Comparison of ENCODE assay signal across 8 mouse cellular contexts in genomic region chr5:24578109-24578963, GRCm38 (mm10). TPM values are rescaled to one million over a fixed set of nuclear protein-coding genes. Genes with fewer than 3 reads are reported as not detected.
DNase-seq lines count a peak whose midpoint lies in the region; ATAC-seq and TF ChIP-seq lines count a peak whose summit lies in the region.

No protein-coding gene starts in this region.

- 61% methylated on average over 6 of the region's 6 CpGs for WGBS in heart, embryonic 12.5 days
- 73% methylated on average over 6 of the region's 6 CpGs for WGBS in hindbrain, embryonic 11.5 days

- peaks cover 23% of the 10 kb centered on the region for H3K36me3 ChIP-seq in heart, embryonic 12.5 days
- peaks cover 30% of the 10 kb centered on the region for H3K36me3 ChIP-seq in G1E (replicated peaks)
- peaks cover 1% of the 10 kb centered on the region for H3K36me3 ChIP-seq in hindbrain, embryonic 11.5 days (ENCODE audit: control insufficient read depth, insufficient read depth, low read length)

- H3K4me3 ChIP-seq in heart, embryonic 12.5 days = peak overlapping the region; percentile 84
- peak overlapping the region; percentile 88 for H3K4me3 ChIP-seq in G1E (ENCODE audit: low read depth, low read length)
- peak overlapping the region; percentile 79 for H3K4me3 ChIP-seq in hindbrain, embryonic 11.5 days (ENCODE audit: low read depth, low read length)

- DNase-seq in heart, adult 18-20 months = no peak
- DNase-seq in G1E (ENCODE audit: low spot score) = no peak
- peak; percentile 21 for DNase-seq in hindbrain, embryonic 11.5 days (ENCODE audit: low spot score)
- no peak for DNase-seq in adrenal gland, adult (ENCODE audit: inconsistent age in 2 of 2, low spot score in 1 of 2)
- DNase-seq in left cerebral cortex, postnatal 25 days (ENCODE audit: low spot score in 2 of 2) = no peak
- no peak for DNase-seq in right cerebral cortex, adult 18-20 months

- ATAC-seq in heart, embryonic 12.5 days (ENCODE audit: insufficient number of reproducible peaks, low FRiP score) = no peak
- ATAC-seq in G1E (ENCODE audit: extremely low read depth, insufficient number of reproducible peaks, low FRiP score, poor library complexity, severe bottlenecking) = no peak
- ATAC-seq in hindbrain, embryonic 11.5 days (ENCODE audit: low FRiP score) = no peak
- peak; percentile 2; the same call in 1 of the 2 replicates for ATAC-seq in megakaryocyte-erythroid progenitor cell, adult 5-6 weeks (replicated peaks; ENCODE audit: low FRiP score, low TSS enrichment, poor library complexity, severe bottlenecking)

- H3K4me2 ChIP-seq in heart, embryonic 12.5 days = peak overlapping the region; percentile 69
- H3K4me2 ChIP-seq in hindbrain, embryonic 11.5 days (replicated peaks; ENCODE audit: low read depth, low read length) = peak overlapping the region; percentile 60

- intact Hi-C loops in left cerebral cortex, postnatal 25 days (cut with DNase I) = no loop called here

- no peaks in the 10 kb centered on the region for H3K27me3 ChIP-seq in heart, embryonic 12.5 days (replicated peaks)
- H3K27me3 ChIP-seq in G1E (ENCODE audit: insufficient read depth, low read length) = no peaks in the 10 kb centered on the region
- H3K27me3 ChIP-seq in hindbrain, embryonic 11.5 days (ENCODE audit: control insufficient read depth, insufficient read depth, low read length) = no peaks in the 10 kb centered on the region

- H3K27ac ChIP-seq in heart, embryonic 12.5 days (ENCODE audit: poor library complexity, severe bottlenecking) = peak overlapping the region; percentile 76
- no peak overlapping the region for H3K27ac ChIP-seq in hindbrain, embryonic 11.5 days (ENCODE audit: low read depth, low read length)

- H3K9me3 ChIP-seq in heart, embryonic 12.5 days (replicated peaks) = no peaks in the 10 kb centered on the region
- no peaks in the 10 kb centered on the region for H3K9me3 ChIP-seq in G1E (replicated peaks)
- H3K9me3 ChIP-seq in hindbrain, embryonic 11.5 days (ENCODE audit: control insufficient read depth, low read length) = no peaks in the 10 kb centered on the region

- TF ChIP-seq CTCF in G1E (IDR thresholded peaks at IDR 0.05; ENCODE audit: low read depth, low read length) = no peak

- H3K4me1 ChIP-seq in heart, embryonic 12.5 days (replicated peaks) = peaks cover 14% of the 10 kb centered on the region
- H3K4me1 ChIP-seq in G1E (ENCODE audit: insufficient read depth, low read depth, low read length) = peaks cover 43% of the 10 kb centered on the region
- H3K4me1 ChIP-seq in hindbrain, embryonic 11.5 days (replicated peaks; ENCODE audit: control insufficient read depth, insufficient read depth, low read length) = peaks cover 2% of the 10 kb centered on the region; the same call in 1 of the 2 replicates

- peak overlapping the region; percentile 70 for H3K9ac ChIP-seq in heart, embryonic 12.5 days
- peak overlapping the region; percentile 69 for H3K9ac ChIP-seq in hindbrain, embryonic 11.5 days (ENCODE audit: low read depth, low read length)

RNA-seq across cellular contexts. Expression of gene Abcf2, which starts 1.1 kb away (rescaled TPM):
- polyA plus RNA-seq in heart, embryonic 12.5 days (2016; fragmentation: Nextera tagmentation; extraction: Ambion mirVana) = 79.0 and 80.6 TPM in 2 replicates
- 10 to 100 TPM; 53.5 to 54.9 TPM for total RNA-seq in heart, adult 18-20 months (2021)
- total RNA-seq in G1E (2014; fragmentation: Nextera tagmentation) (54.2 and 58.8 TPM in 2 replicates), G1E (2017) (89.5 and 94.6 TPM in 2 replicates)
- 68.5 and 81.4 TPM in 2 replicates for polyA plus RNA-seq in G1E (2012)
- polyA plus RNA-seq in hindbrain, embryonic 11.5 days (2014; fragmentation: Nextera tagmentation; extraction: Ambion mirVana) = 121 and 136 TPM in 2 replicates
- total RNA-seq in megakaryocyte-erythroid progenitor cell, adult 5-6 weeks (2014; fragmentation: Nextera tagmentation) = 70.2 and 80.7 TPM in 2 replicates
- 122 and 164 TPM in 2 replicates for total RNA-seq in megakaryocyte-erythroid progenitor cell, adult 5-6 weeks (2017)
- 10 to 100 TPM; 80.6 to 81.4 TPM for total RNA-seq in left cerebral cortex, postnatal 25 days (2021)

RNA-seq across cellular contexts. Expression of gene Chpf2, which starts 8.2 kb away (rescaled TPM):
- polyA plus RNA-seq in heart, embryonic 12.5 days (2016; fragmentation: Nextera tagmentation; extraction: Ambion mirVana) = 20.1 and 22.8 TPM in 2 replicates
- total RNA-seq in heart, adult 18-20 months (2021) = 1 to 10 TPM; 5.8 to 6.9 TPM
- total RNA-seq in G1E (2014; fragmentation: Nextera tagmentation) (5.9 and 15.8 TPM in 2 replicates), G1E (2017) (7.3 and 14.9 TPM in 2 replicates)
- 19.9 and 28.5 TPM in 2 replicates for polyA plus RNA-seq in G1E (2012)
- polyA plus RNA-seq in hindbrain, embryonic 11.5 days (2014; fragmentation: Nextera tagmentation; extraction: Ambion mirVana) = 8.6 and 8.7 TPM in 2 replicates
- total RNA-seq in megakaryocyte-erythroid progenitor cell, adult 5-6 weeks (2014; fragmentation: Nextera tagmentation) = 12.0 and 14.7 TPM in 2 replicates
- 14.5 and 22.5 TPM in 2 replicates for total RNA-seq in megakaryocyte-erythroid progenitor cell, adult 5-6 weeks (2017)
- total RNA-seq in left cerebral cortex, postnatal 25 days (2021) = 10 to 100 TPM; 68.8 to 77.3 TPM

RNA-seq across cellular contexts. Expression of gene 4931409K22Rik, which starts 21.7 kb away (rescaled TPM):
- polyA plus RNA-seq in heart, embryonic 12.5 days (2016; fragmentation: Nextera tagmentation; extraction: Ambion mirVana) = not detected in 2 replicates
- not detected for total RNA-seq in heart, adult 18-20 months (2021)
- total RNA-seq in G1E (2014; fragmentation: Nextera tagmentation) (not detected in 2 replicates), G1E (2017) (0.06 TPM in 1 of 2 replicates, not detected in the other)
- polyA plus RNA-seq in G1E (2012) = not detected in 2 replicates
- polyA plus RNA-seq in hindbrain, embryonic 11.5 days (2014; fragmentation: Nextera tagmentation; extraction: Ambion mirVana) = 0.14 TPM in 1 of 2 replicates, not detected in the other
- total RNA-seq in megakaryocyte-erythroid progenitor cell, adult 5-6 weeks (2014; fragmentation: Nextera tagmentation) = not detected in 2 replicates
- not detected in 2 replicates for total RNA-seq in megakaryocyte-erythroid progenitor cell, adult 5-6 weeks (2017)
- not detected for total RNA-seq in left cerebral cortex, postnatal 25 days (2021)

RNA-seq across cellular contexts. Expression of gene Asb10, which starts 37.6 kb away (rescaled TPM):
- polyA plus RNA-seq in heart, embryonic 12.5 days (2016; fragmentation: Nextera tagmentation; extraction: Ambion mirVana) = 3.7 and 4.7 TPM in 2 replicates
- 10 to 100 TPM; 83.7 to 90.6 TPM for total RNA-seq in heart, adult 18-20 months (2021)
- total RNA-seq in G1E (2014; fragmentation: Nextera tagmentation) = not detected in 2 replicates
- not detected in 2 replicates for total RNA-seq in G1E (2017)
- polyA plus RNA-seq in G1E (2012) = 0.04 TPM in 1 of 2 replicates, not detected in the other
- polyA plus RNA-seq in hindbrain, embryonic 11.5 days (2014; fragmentation: Nextera tagmentation; extraction: Ambion mirVana) = 0.20 and 0.33 TPM in 2 replicates
- total RNA-seq in megakaryocyte-erythroid progenitor cell, adult 5-6 weeks (2014; fragmentation: Nextera tagmentation) = not detected in 2 replicates
- total RNA-seq in megakaryocyte-erythroid progenitor cell, adult 5-6 weeks (2017) = not detected in 2 replicates
- total RNA-seq in left cerebral cortex, postnatal 25 days (2021) = not detected

RNA-seq across cellular contexts. Expression of gene Smarcd3, which starts 45.9 kb away (rescaled TPM):
- 86.4 and 90.3 TPM in 2 replicates for polyA plus RNA-seq in heart, embryonic 12.5 days (2016; fragmentation: Nextera tagmentation; extraction: Ambion mirVana)
- 10 to 100 TPM; 56.5 to 59.8 TPM for total RNA-seq in heart, adult 18-20 months (2021)
- total RNA-seq in G1E (2014; fragmentation: Nextera tagmentation) (not detected in 2 replicates), G1E (2017) (0.06 and 0.22 TPM in 2 replicates)
- polyA plus RNA-seq in G1E (2012) = 0.12 TPM in 1 of 2 replicates, not detected in the other
- polyA plus RNA-seq in hindbrain, embryonic 11.5 days (2014; fragmentation: Nextera tagmentation; extraction: Ambion mirVana) = 42.3 and 45.9 TPM in 2 replicates
- not detected in 2 replicates for total RNA-seq in megakaryocyte-erythroid progenitor cell, adult 5-6 weeks (2014; fragmentation: Nextera tagmentation)
- total RNA-seq in megakaryocyte-erythroid progenitor cell, adult 5-6 weeks (2017) = not detected in 2 replicates
- 100 to 1,000 TPM in 1 of 2 experiments, 10 to 100 TPM in 1; 93.4 to 105 TPM for total RNA-seq in left cerebral cortex, postnatal 25 days (2021)
